Mouse (Mus musculus) lung, postnatal 4 days (tissue): Measurements from ENCODE around the gene Epp13.
A peak's percentile ranks its signal among the peaks of the same experiment; 100 is the strongest.
"Not testable (repeated sequence)": the region's sequence is repeated elsewhere in the genome, so short reads cannot be mapped to it uniquely, and the experiment has no call there.

Experiments used
- DNase-seq, 2 experiments: peaks; one replicate each; pipeline ENCODE4 v3.0.0; 2021

The Epp13 gene

DNA sequence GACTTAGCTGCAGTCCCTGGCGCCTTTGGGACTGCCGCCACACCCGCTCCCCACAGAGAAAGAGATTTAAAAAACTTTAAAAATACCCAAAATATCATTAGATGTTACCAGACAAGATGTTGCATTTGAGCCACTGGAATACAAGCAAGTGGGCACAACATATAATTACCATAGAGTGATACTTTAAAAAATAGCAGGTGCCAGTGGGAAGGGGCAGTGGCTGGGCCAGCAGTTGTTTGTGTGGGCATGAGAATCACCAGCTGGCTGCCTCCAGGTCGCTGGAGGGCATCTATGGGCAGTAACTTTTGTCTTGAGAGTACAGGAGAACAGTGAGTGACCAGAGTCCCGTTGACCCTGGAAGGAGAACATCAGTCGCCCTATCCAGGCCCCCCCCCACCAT is at the start of gene Epp13:
TSS of gene Epp13 (plus strand) at position 301 of the 400 bp plus-strand sequence.
- DNase-seq = no peak

DNA sequence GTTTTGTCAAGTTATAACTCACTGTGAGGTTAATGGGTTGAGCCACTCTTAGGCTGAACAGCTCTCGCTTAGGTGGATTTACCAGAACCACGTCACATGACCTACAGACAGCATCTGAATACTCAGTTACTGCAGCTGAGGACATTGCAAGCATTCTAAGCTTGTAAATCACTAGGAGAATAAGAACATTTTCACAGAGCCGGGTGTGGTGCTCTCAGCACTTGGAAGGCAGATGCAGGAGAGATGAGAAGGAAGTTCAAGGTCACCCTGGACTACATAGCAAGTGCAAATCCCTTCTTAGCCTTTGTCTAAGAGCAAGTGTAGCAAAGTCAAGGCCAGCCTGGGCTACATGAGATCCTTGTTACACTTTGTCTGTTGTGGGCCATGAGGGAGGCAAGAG is 48.3 kb upstream of the Epp13 start:
- DNase-seq = no peak

DNA sequence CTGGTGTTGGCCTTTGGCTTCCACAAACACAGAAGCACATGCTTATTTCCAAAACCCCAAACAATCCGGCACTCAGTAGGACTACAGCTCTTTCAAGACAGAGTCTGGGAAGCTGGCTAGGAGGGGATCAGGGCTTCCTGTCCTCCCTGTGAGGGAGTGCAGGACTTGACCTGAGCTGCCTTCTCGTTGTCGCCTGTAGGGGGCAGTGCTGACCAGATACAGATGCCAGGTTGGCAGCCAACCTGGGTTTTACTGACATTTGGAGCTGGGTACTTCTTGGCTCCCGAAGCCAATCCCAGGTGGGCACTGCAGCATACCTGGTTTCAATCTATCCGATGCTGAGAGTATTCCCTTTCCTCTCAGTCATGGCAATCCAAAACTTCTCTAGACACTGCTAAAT is 39.4 kb upstream of the Epp13 start:
- peak in 1 of 2 experiments; percentile 13 for DNase-seq

DNA sequence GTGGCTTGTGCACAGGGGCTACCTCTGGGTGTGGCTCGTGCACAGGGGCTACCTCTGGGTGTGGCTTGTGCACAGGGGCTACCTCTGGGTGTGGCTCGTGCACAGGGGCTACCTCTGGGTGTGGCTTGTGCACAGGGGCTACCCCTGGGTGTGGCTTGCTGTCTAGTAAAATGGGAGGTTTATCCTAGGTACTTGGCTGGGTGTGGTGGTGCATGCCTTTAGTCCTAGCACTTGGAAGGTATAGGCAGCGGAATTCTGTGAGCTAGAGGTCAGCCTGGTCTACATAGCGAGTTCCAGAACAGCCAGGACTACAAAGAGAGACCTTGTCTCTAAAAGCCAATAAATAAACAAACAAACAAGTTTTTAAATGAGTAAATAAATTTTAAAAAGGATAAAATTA is 37.8 kb upstream of the Epp13 start:
- not testable (repeated sequence) for DNase-seq

DNA sequence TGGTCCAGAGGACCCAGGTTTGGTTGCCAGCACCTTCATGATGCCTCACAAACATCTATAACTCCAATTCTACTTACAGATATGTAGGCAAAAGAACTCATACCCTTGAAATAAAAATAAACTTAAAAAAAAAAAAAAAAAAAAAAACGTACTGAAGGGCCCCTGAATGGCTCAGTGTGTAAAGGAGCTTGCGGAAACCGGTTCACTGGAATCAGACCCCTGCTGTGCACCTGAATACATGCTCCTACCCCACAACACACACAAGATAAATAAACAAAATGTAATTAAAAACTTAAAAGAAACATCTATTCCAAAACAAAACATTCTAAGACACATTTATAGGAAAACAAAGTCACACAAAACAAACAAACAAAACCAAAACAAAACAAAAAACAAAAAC is 32.4 kb upstream of the Epp13 start:
- no peak for DNase-seq

DNA sequence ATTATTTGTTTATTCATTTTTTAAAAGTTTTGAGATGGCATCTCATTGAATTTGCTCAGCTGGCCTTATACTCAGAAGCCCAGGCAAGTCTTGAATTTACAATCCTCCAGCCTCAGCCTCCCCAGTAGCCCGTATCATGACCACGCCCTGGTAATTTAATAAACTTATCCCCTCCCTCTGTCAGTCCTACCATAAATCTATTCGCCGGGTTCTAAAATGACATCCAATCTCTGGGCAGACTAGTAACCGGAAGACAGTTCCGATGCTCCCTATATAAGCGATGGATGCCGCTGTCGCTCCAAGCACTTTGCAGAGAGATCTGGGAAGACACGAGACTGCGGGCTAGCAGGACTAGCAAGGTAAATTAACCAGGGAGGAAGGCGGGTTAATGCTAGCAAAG is 30.5 kb upstream of the Epp13 start, which contains the start of gene Zscan5b:
TSS of gene Zscan5b (plus strand) at position 301 of the 400 bp plus-strand sequence.
- no peak for DNase-seq

DNA sequence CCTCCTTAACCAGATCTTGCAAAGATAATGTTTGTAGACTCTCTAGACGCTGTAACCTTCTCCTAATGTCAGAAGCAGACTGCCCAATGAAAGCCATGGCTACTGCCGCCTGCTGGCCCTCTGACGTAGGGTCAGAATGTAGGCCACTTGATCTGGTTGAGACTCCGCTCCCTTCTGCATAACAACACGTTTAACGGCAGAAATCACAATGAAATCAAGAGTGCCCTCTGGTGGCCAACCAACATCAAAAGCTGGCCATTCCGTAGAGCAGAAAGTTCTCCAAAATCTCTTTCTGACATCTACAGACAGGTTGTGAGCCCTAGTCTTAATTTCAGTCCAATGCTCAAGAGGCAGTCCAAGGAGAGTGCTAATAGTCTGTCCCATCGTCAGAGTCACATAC is 24.0 kb upstream of the Epp13 start:
- not testable (repeated sequence) for DNase-seq

DNA sequence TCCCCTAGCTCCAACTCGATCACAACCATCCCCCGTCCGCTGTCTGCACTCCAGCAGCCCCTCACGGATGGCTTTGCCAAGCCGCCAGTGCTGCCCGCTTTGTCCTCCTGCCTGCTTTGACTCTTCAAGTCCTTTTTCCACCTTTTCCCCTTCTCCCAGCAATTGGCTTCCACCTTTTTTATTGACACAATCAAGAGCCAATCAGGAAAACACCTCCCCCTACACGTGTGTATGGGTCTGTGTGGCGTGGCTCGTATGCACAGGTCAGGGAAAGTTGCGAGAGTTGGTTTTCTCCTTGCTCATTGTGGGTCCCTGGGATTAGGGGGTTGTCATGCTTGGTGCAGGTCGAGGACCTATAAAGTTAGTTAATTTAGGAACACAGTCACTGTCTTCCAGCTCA is 12.7 kb upstream of the Epp13 start:
- DNase-seq = no peak

DNA sequence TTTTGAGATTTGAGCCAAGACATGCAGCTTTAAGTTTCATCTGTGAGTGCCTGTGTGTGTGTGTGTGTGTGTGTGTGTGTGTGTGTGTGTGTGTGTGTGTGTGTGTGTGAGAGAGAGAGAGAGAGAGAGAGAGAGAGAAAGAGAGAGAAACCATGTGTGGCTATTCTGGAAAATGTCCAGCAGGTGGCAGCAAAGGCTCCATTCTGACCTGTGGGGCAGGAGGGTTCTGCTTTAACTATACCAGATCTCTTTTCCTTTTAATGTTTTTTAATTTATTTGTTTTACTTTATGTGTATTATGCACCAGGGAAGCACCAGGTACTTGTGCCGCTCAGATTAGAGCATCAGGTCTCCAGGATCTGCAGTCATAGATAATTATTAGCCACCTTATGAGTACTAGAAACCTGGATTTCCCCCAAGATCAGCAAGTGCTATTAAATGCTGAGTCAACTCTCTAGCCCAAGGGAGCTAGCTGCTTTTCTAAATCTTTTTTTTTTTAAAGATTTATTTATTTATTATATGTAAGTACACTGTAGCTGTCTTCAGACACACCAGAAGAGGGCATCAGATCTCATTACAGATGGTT is 11.6 kb upstream of the Epp13 start:
- peak in 1 of 2 experiments; percentile 49 for DNase-seq

DNA sequence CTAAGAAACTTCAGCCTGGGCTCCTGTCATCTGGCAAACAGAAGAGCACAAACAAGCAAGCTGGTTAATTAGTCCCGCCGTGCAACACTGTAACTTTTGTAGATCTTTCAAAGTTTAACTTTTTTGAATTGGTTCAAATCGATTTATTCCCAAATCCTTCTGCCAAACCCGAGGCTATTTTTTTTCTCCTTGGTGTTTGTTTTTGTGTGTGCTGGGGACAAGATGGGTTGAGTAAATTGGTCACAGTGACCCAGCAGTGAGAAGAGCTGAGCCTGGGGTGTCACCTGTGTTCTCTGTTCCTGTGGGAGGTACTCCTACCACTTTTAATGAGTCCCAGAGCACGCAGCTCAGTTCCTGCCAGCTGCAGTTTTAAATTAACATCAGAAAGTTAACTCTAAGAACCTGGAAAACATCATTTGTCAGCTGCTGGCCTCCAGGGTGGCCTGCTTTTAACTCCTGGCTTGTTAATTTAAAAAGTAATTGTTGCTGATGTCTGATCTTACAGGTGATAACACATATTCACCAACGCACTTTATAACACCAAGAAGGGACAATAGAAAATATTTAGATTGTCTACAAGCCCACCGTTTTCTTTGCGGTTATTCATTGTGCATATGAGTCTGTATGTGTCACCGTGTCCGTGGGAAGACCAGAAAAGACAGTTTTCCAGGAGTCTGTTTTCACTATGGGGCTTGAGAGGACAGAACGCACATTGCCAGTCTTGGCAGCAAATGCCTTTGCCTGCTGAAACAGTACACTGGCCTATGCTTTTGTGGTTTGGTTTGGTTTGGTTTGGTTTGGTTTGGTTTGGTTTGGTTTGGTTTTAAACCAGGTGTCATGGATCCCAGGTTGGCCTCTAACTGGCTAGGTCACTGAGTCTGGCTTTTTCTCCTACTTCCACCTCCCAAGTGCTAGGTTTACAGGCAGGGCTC is 7.9 kb upstream of the Epp13 start:
- DNase-seq = no peak

DNA sequence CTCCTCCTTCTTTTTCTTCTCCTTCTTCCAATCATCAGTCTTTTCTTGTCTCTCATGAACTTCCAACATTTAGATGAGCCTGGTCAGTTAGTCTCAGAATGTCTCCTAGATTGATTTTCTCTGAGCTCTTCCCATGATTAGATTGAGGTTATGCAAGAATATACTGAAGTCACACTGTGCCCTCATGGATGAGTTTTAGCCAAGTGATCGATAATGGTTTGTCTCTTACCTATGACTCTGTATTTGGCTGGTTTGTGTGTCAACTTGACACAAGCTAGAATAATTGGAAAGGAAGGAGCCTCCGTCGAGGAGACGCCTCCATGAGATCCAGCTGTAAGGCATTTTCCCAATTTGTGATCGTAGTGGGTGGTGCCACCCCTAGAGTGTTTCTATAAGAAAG is 1.9 kb downstream of the Epp13 start:
- no peak for DNase-seq

DNA sequence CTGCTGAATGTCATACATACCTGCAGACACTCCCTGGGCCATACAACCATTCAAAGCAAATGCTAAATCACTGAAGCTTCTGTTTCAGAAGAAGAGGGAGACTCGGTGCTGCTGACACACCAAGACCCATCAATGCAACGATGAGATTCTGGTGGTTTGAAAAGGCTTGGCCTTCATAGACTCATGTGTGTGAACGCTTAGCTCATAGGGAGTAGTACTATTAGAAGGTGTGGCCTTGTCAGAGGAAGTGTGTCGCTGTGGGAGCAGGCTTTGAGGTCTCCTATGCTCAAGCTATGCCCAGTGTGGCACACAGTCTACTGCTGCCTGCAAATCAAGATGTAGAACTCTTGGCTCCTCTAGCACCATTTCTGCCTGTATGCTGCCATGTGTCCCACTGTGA is 4.9 kb downstream of the Epp13 start:
- DNase-seq = no peak

DNA sequence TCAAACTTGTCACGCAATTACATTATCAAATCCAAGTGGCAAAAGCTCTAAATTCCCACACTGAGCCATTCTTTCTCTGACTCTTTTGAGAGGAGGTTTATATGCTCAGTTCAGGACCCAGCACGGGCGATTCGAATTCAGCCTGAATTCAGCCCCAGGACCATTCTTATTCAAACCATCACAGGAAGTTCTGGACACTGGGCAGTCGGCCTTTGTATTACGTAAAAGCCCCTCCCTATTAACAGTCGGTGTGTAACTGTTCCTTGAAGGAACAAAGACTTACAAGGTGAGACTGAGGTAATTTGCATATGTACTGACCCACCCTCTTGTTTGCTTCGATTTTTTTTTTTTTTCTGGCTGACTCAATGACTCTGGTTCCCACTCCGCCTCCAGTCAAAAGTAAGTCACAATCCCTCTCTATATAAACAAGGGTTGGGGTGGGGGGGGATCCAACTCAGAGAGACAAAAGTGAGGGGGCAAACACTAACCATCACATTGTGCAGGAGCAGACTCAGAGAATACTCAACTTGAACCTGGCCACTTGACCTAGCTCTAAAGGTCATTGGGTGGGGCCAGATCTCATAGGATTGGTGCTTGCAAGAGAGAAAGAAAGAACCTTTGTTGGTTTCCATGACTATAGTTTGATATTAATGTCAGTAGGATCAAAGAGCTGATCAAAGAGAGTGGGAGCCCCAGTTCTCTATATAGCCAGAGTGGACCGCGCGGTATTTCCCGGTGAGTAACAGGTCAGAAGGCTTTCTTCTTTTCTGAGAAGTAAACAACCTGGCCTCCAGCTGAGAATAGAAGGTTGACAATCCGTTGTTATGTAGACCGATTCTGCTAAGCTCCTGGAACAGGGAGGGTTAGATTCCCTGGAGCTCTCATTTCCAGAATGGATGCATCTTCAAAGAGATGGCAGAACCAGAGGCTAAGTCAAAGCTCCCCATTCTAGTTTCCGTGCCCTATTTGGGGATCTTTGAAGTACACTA is 6.0 kb downstream of the Epp13 start:
- no peak for DNase-seq

DNA sequence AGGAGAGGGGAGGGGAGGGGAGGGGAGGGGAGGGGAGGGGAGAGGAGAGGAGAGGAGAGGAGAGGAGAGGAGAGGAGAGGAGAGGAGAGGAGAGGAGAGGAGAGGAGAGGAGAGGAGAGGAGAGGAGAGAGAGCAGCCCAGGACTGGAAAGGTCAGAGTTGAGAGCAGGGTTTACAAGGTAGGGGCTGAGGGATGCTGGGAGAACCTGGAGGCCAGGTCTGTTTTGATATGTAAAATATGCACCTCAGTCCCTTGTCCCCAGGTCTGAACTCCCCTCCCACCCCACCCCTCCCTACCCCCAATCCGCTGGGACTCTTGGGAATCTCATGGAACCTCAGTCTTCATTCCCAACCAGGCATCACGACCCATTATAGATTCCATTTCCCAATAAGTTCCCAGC is 7.5 kb downstream of the Epp13 start:
- DNase-seq = not testable (repeated sequence)

DNA sequence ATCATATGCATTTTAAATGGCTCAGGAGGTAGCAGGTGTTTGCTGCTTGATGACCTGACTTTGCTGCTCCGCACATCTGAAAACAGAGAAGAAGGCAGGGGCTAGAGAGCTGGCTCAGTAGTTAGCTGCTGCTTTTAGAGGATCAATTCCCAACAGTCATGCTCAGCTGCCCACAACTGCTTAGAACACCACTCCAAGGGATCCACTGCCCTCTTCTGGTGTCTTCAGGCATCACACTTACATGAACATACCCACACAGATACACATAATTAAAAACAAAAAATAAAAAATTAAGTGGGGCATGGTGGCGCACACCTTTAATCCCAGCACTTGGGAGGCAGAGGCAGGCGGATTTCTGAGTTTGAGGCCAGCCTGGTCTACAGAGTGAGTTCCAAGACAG is 9.6 kb downstream of the Epp13 start:
- DNase-seq = no peak

DNA sequence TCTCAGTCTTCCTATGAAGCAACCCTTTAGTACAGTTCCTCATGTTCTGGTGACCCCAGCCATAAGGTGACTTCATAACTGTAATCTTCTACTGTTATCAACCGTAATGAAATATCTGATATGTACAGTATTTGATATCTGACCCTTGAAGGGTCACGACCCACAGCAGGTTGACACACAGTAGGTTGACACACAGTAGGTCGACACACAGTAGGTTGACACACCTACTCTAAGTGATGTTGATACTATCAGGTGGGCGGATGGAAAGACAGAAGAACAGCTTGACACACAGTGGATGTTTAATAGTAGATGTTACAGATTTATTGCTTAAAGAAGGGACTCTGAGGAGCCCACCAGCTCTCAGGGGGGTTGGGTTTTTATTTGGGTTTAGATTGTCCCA is 10.5 kb downstream of the Epp13 start:
- no peak for DNase-seq

DNA sequence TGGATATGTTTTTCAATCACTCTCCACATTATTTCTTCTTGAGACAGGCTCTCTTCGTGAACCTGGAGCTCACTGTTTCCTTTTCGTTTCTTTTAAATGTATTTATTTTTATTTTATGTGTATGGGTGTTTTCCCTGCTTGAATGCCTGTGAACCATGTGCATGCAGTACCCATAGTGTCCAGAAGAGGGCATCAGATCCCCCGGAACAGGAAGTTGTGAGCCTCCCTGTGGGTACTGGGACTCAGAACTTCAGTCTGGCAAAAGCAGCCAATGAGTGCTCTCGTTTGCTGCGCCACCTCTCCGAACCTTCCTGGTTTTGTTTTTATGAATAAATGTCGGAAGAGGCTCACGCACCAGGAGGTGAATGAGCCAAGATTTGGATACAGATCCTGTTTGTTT is 13.2 kb downstream of the Epp13 start:
- peak in 1 of 2 experiments; percentile 43 for DNase-seq

DNA sequence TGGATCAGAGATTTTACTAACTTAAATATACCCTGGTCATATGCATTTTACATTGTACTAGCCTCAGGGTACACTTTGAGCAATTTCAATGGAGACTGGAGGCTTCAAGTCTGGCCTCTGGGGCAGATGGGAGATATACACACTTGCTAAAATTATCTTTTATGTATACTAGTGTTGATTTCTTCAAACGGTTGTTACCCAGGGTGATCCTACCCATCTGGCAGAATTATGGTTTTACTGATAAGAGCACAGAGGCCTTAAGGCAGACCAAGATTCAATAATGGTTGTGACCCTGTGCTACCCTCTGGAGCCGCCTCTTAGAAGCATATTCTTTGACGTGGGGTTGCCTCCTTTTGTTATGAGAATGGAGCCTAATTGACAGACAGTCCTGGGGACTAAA is 25.4 kb downstream of the Epp13 start:
- no peak for DNase-seq

DNA sequence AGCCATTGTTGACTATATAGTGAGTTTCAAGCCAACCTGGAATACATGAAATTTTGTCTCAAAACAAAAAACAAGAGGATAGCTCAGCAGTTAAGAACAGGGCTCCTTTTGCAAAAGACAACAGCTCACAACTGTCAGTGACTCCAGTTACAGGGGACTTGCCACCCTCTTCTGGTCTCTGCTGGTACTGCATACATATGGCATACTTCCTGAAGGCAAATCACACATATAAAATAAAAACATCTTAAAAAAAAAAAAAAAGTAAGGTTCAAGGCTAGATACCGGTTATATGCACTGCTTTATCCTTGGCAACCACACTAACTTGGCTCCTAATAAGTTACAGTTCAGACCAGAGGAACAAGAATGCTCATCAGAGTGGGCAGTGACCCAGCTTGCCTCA is 30.2 kb downstream of the Epp13 start:
- peak; percentile 30 to 85 for DNase-seq

DNA sequence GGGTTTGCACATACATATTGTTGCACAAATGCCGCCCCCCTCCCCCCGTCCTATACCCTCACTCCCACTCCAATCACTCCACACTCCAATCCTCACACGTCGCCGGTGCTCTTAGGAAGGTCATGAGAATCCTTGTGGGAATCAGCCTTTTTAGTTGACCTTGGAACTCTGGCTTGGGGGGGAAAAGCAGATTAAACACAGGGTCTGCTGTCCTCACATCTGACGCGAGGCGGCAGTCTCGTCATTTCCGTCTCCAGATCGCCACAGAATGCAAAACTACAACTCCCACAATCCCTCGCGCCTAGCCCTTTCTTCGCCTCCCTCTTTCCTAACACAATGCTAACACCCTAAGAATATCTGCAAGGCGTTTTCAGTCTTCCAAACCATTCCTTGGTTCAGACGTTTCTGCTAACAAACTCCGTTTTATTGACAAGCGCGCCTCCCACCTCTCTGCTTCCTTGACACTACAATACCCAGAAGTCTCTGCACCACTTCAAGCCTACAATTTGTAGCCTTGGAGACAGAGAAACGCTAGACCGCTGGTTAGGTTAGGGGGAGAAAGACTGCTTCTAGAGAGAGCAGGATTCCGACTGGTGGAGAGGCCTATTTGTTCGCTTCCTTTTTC is 31.1 kb downstream of the Epp13 start:
- DNase-seq = peak; percentile 78 to 86

DNA sequence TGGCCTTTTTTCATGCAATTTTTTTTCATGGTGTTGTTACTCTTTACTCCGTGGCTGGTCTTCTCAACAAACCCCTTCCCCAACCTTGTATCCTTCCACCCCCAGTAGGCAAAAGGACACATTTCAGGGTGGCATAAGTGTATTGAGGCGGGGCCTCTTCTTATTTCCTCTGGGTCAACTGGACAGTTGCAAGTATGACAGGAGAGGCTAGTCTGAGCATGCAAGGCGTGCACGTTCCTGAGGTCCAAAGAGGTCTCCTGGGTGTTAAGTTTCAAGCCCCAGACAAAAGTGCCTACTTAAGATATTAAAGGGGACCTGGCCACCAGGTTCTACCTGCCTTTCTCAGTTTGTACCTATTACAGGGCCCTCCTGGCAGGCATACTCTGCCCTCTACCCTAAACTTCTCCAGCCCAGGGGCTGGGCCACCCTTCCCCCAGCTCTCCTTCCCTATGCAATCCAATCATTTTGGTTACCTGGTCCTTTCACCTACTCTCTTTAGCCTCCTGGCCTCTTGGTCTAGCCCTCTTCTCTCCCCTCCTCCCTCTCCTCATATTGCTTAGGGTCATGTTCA is 32.0 kb downstream of the Epp13 start:
- DNase-seq = no peak

DNA sequence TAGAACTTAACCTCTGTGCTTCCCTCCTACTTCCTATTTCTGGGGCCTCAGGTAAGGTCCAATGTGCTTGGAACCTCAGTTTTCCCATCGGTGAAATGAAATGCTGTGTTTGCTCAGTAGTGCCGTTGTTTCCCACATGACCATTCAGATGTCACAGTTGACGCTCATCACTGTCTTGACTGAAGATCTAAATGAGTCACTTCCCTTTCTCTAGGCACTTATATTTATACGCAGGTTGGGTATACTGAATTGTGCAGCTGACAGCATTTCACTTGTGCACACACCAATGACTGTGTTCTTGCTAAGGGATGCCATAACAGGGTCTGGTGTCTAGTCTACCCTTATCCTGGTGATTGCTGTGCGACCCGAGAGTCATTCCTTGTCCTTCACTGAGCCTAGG is 32.9 kb downstream of the Epp13 start:
- DNase-seq = no peak
